Mouse (Mus musculus) ES-Bruce4 (cell line): ENCODE data around the gene Tbc1d8.

ENCODE experiments used
- CTCF ChIP-seq: IDR thresholded peaks from one replicate; pipeline ENCODE4 v1.8.1; 2011; ENCODE audit warnings: low read depth, low read length
- EP300 ChIP-seq: IDR thresholded peaks from 2 replicates; pipeline ENCODE4 v1.6.1; 2011; ENCODE audit warnings: low read depth, low read length; ENCODE audit not compliant: insufficient read depth
- POLR2A ChIP-seq: IDR thresholded peaks from one replicate; pipeline ENCODE4 v1.8.1; 2011; ENCODE audit warnings: low read length; ENCODE audit not compliant: insufficient read depth

- no peak for TF ChIP-seq CTCF
- no peak for TF ChIP-seq POLR2A
- no peak for TF ChIP-seq EP300
These were observed 59.7 kb downstream of the Tbc1d8 start for GRCm38 (mm10) chr1:39418852-39419251.
